In genomic region chr8:106521845-106522244, GRCm38 (mm10) we compare ENCODE assay signal across 22 mouse cellular contexts. TPM values are rescaled to one million over a fixed set of nuclear protein-coding genes. Genes with fewer than 3 reads are reported as not detected.
A peak's percentile ranks its signal among the peaks of the same experiment; 100 is the strongest.
DNase-seq lines count a peak whose midpoint lies in the region; ATAC-seq and TF ChIP-seq lines count a peak whose summit lies in the region.
"Had no signal": no experiment of that assay in that cellular context is flagged by ENCODE, and none has a peak within 500 bp of the region (broad histone marks: within the 10 kb centered on the region; RNA-seq: fewer than 3 reads in every experiment).

No protein-coding gene starts in this region.

- WGBS in embryonic facial prominence, embryonic 12.5 days = 49% methylated on average over 9 of the region's 9 CpGs
- 74% methylated on average over 9 of the region's 9 CpGs for WGBS in embryonic facial prominence, embryonic 10.5 days
- WGBS in intestine, embryonic 14.5 days = 20% methylated on average over 9 of the region's 9 CpGs
- WGBS in intestine, postnatal 0 days = 33% methylated on average over 9 of the region's 9 CpGs
- 22% methylated on average over 9 of the region's 9 CpGs for WGBS in limb, embryonic 12.5 days

- no peaks in the 10 kb centered on the region; the same call in 1 of the 2 replicates for H3K4me1 ChIP-seq in embryonic facial prominence, embryonic 12.5 days
- H3K4me1 ChIP-seq in embryonic facial prominence, embryonic 10.5 days = peaks cover 26% of the 10 kb centered on the region
- peaks cover 27% of the 10 kb centered on the region for H3K4me1 ChIP-seq in intestine, embryonic 14.5 days (replicated peaks; ENCODE audit: control insufficient read depth, insufficient read depth, low read length)
- H3K4me1 ChIP-seq in intestine, postnatal 0 days (replicated peaks; ENCODE audit: control insufficient read depth, insufficient read depth, low read length) = peaks cover 4% of the 10 kb centered on the region; the same call in 1 of the 2 replicates
- H3K4me1 ChIP-seq in limb, embryonic 12.5 days (replicated peaks) = peaks cover 66% of the 10 kb centered on the region
- H3K4me1 ChIP-seq: forebrain, embryonic 13.5 days had no signal

- no peak for TF ChIP-seq CTCF in intestine, postnatal 0 days (IDR thresholded peaks at IDR 0.05; ENCODE audit: low read depth)

- H3K27ac ChIP-seq in embryonic facial prominence, embryonic 12.5 days = peak overlapping the region; percentile 58; the same call in 1 of the 2 replicates
- H3K27ac ChIP-seq in embryonic facial prominence, embryonic 10.5 days (replicated peaks) = no peak overlapping the region
- H3K27ac ChIP-seq in intestine, embryonic 14.5 days (ENCODE audit: low read depth) = peak overlapping the region; percentile 90
- H3K27ac ChIP-seq in intestine, postnatal 0 days (ENCODE audit: low read depth, low read length) = no peak overlapping the region
- H3K27ac ChIP-seq in limb, embryonic 12.5 days = peak overlapping the region; percentile 36; the same call in 1 of the 2 replicates
- H3K27ac ChIP-seq: forebrain, embryonic 13.5 days had no signal

- no peaks in the 10 kb centered on the region for H3K36me3 ChIP-seq in embryonic facial prominence, embryonic 12.5 days
- H3K36me3 ChIP-seq in embryonic facial prominence, embryonic 10.5 days (replicated peaks) = peaks cover 22% of the 10 kb centered on the region
- H3K36me3 ChIP-seq in intestine, embryonic 14.5 days (ENCODE audit: control insufficient read depth, insufficient read depth, low read length) = no peaks in the 10 kb centered on the region
- no peaks in the 10 kb centered on the region for H3K36me3 ChIP-seq in intestine, postnatal 0 days (ENCODE audit: control insufficient read depth, insufficient read depth)
- peaks cover 43% of the 10 kb centered on the region for H3K36me3 ChIP-seq in limb, embryonic 12.5 days

- no peaks in the 10 kb centered on the region for H3K27me3 ChIP-seq in embryonic facial prominence, embryonic 12.5 days
- H3K27me3 ChIP-seq in embryonic facial prominence, embryonic 10.5 days (replicated peaks; ENCODE audit: low read depth, poor library complexity, severe bottlenecking) = no peaks in the 10 kb centered on the region
- no peaks in the 10 kb centered on the region for H3K27me3 ChIP-seq in intestine, embryonic 14.5 days (replicated peaks; ENCODE audit: control insufficient read depth, insufficient read depth, low read length)
- H3K27me3 ChIP-seq in intestine, postnatal 0 days (replicated peaks; ENCODE audit: control insufficient read depth, insufficient read depth, low read length) = no peaks in the 10 kb centered on the region
- H3K27me3 ChIP-seq in limb, embryonic 12.5 days = peaks cover 4% of the 10 kb centered on the region; the same call in 1 of the 2 replicates
- H3K27me3 ChIP-seq: forebrain, embryonic 13.5 days had no signal

- no peak for ATAC-seq in embryonic facial prominence, embryonic 12.5 days (ENCODE audit: insufficient number of reproducible peaks, insufficient read depth, low FRiP score, low TSS enrichment)
- ATAC-seq in intestine, embryonic 14.5 days (replicated peaks; ENCODE audit: low FRiP score, low TSS enrichment, low read depth) = peak; percentile 48; the same call in 1 of the 2 replicates
- ATAC-seq in intestine, postnatal 0 days = no peak
- ATAC-seq in limb, embryonic 12.5 days (ENCODE audit: insufficient number of reproducible peaks, insufficient read depth, low FRiP score, low TSS enrichment, low read depth) = no peak
- ATAC-seq: forebrain, embryonic 13.5 days had no signal

- no peak overlapping the region for H3K4me3 ChIP-seq in embryonic facial prominence, embryonic 12.5 days
- no peak overlapping the region for H3K4me3 ChIP-seq in embryonic facial prominence, embryonic 10.5 days
- no peak overlapping the region for H3K4me3 ChIP-seq in intestine, embryonic 14.5 days (ENCODE audit: low read depth, low read length)
- H3K4me3 ChIP-seq in intestine, postnatal 0 days (ENCODE audit: low read depth, low read length) = no peak overlapping the region
- H3K4me3 ChIP-seq in limb, embryonic 12.5 days (replicated peaks) = no peak overlapping the region
- H3K4me3 ChIP-seq: forebrain, embryonic 13.5 days had no signal

- no peak for DNase-seq in embryonic facial prominence, embryonic 10.5 days (ENCODE audit: low spot score)
- no peak for DNase-seq in intestine, embryonic 14.5 days (ENCODE audit: low spot score)
- peak; percentile 93 for DNase-seq in NIH3T3 (ENCODE audit: low read depth)
- DNase-seq in left cerebral cortex, postnatal 10 days (ENCODE audit: extremely low spot score in 1 of 2, low spot score in 2 of 2) = no peak
- DNase-seq in right cerebral cortex, postnatal 36 days (ENCODE audit: low spot score in 2 of 2) = no peak
- DNase-seq: adrenal gland, postnatal 10 days; cerebellum, adult 8-10 months; kidney, adult 2 months; retina, postnatal 1 day had no signal

- intact Hi-C loops in left cerebral cortex, postnatal 10 days (cut with DNase I) = no loop called here

- no peaks in the 10 kb centered on the region for H3K9me3 ChIP-seq in embryonic facial prominence, embryonic 12.5 days
- H3K9me3 ChIP-seq in embryonic facial prominence, embryonic 10.5 days = no peaks in the 10 kb centered on the region
- no peaks in the 10 kb centered on the region for H3K9me3 ChIP-seq in intestine, embryonic 14.5 days (ENCODE audit: control insufficient read depth, low read length)
- no peaks in the 10 kb centered on the region for H3K9me3 ChIP-seq in intestine, postnatal 0 days (ENCODE audit: control insufficient read depth)
- no peaks in the 10 kb centered on the region for H3K9me3 ChIP-seq in limb, embryonic 12.5 days
- H3K9me3 ChIP-seq: forebrain, embryonic 13.5 days had no signal

- no peak overlapping the region for H3K4me2 ChIP-seq in embryonic facial prominence, embryonic 12.5 days (replicated peaks)
- peak overlapping the region; percentile 26 for H3K4me2 ChIP-seq in intestine, embryonic 14.5 days (ENCODE audit: low read length)
- no peak overlapping the region for H3K4me2 ChIP-seq in intestine, postnatal 0 days (replicated peaks; ENCODE audit: low read depth)
- H3K4me2 ChIP-seq in limb, embryonic 12.5 days = no peak overlapping the region
- H3K4me2 ChIP-seq: forebrain, embryonic 13.5 days had no signal

- no peak overlapping the region for H3K9ac ChIP-seq in embryonic facial prominence, embryonic 12.5 days
- no peak overlapping the region for H3K9ac ChIP-seq in intestine, embryonic 14.5 days (ENCODE audit: low read length)
- no peak overlapping the region for H3K9ac ChIP-seq in intestine, postnatal 0 days (ENCODE audit: low read depth, low read length)
- H3K9ac ChIP-seq in limb, embryonic 12.5 days (replicated peaks) = no peak overlapping the region
- H3K9ac ChIP-seq: forebrain, embryonic 13.5 days had no signal

RNA-seq across cellular contexts. Expression of gene Cdh3, which starts 11.2 kb away (rescaled TPM):
- polyA plus RNA-seq in embryonic facial prominence, embryonic 12.5 days (2016; fragmentation: Nextera tagmentation; extraction: Ambion mirVana) = 17.6 and 19.1 TPM in 2 replicates
- 23.3 and 23.4 TPM in 2 replicates for polyA plus RNA-seq in embryonic facial prominence, embryonic 10.5 days (2016; fragmentation: Nextera tagmentation; extraction: Ambion mirVana)
- polyA plus RNA-seq in intestine, embryonic 14.5 days (2014; fragmentation: Nextera tagmentation; extraction: Ambion mirVana) = 16.1 and 19.2 TPM in 2 replicates
- polyA plus RNA-seq in intestine, postnatal 0 days (2015; fragmentation: Nextera tagmentation; extraction: Ambion mirVana) = 2.9 and 3.6 TPM in 2 replicates
- polyA plus RNA-seq in limb, embryonic 12.5 days (2016; fragmentation: Nextera tagmentation; extraction: Ambion mirVana) = 62.2 and 65.0 TPM in 2 replicates
- under 1 TPM; 0.34 to 0.47 TPM for total RNA-seq in left cerebral cortex, postnatal 10 days (2021)
- total RNA-seq: megakaryocyte, adult 5-6 weeks; monocyte, adult 5-6 weeks had no signal

RNA-seq across cellular contexts. Expression of gene 6030452D12Rik, which starts 21.5 kb away (rescaled TPM):
- polyA plus RNA-seq in embryonic facial prominence, embryonic 12.5 days (2016; fragmentation: Nextera tagmentation; extraction: Ambion mirVana) = not detected in 2 replicates
- polyA plus RNA-seq in embryonic facial prominence, embryonic 10.5 days (2016; fragmentation: Nextera tagmentation; extraction: Ambion mirVana) = not detected in 2 replicates
- not detected in 2 replicates for polyA plus RNA-seq in intestine, embryonic 14.5 days (2014; fragmentation: Nextera tagmentation; extraction: Ambion mirVana)
- not detected in 2 replicates for polyA plus RNA-seq in intestine, postnatal 0 days (2015; fragmentation: Nextera tagmentation; extraction: Ambion mirVana)
- not detected in 2 replicates for polyA plus RNA-seq in limb, embryonic 12.5 days (2016; fragmentation: Nextera tagmentation; extraction: Ambion mirVana)
- total RNA-seq in left cerebral cortex, postnatal 10 days (2021) = not detected
- total RNA-seq: adrenal gland, postnatal 10 days; heart, postnatal 25 days; layer of hippocampus, adult 8-10 months; left cerebral cortex, postnatal 14 days; megakaryocyte, adult 5-6 weeks; monocyte, adult 5-6 weeks had no signal
- polyA plus RNA-seq: embryonic facial prominence, embryonic 11.5 days; forebrain, embryonic 13.5 days; kidney, adult 2 months; liver, embryonic 16.5 days; neural tube, embryonic 14.5 days; spleen, adult 2 months had no signal

RNA-seq across cellular contexts. Expression of gene Gm10073, which starts 51.4 kb away (rescaled TPM):
- 5.4 and 6.1 TPM in 2 replicates for polyA plus RNA-seq in embryonic facial prominence, embryonic 12.5 days (2016; fragmentation: Nextera tagmentation; extraction: Ambion mirVana)
- polyA plus RNA-seq in embryonic facial prominence, embryonic 10.5 days (2016; fragmentation: Nextera tagmentation; extraction: Ambion mirVana) = 6.0 and 8.1 TPM in 2 replicates
- 9.1 and 11.7 TPM in 2 replicates for polyA plus RNA-seq in intestine, embryonic 14.5 days (2014; fragmentation: Nextera tagmentation; extraction: Ambion mirVana)
- 8.8 and 9.2 TPM in 2 replicates for polyA plus RNA-seq in intestine, postnatal 0 days (2015; fragmentation: Nextera tagmentation; extraction: Ambion mirVana)
- 4.5 and 6.3 TPM in 2 replicates for polyA plus RNA-seq in limb, embryonic 12.5 days (2016; fragmentation: Nextera tagmentation; extraction: Ambion mirVana)
- total RNA-seq in left cerebral cortex, postnatal 10 days (2021) = 100 to 1,000 TPM; 115 to 119 TPM

Comparison
In these comparisons a context has a peak if more than half of its experiments do, and no peak if none do; other contexts are left out.
1. H3K27ac ChIP-seq: peak in embryonic facial prominence, embryonic 12.5 days (single experiment), intestine, embryonic 14.5 days (single experiment) and limb, embryonic 12.5 days (single experiment); none in embryonic facial prominence, embryonic 10.5 days (single experiment) and intestine, postnatal 0 days (single experiment).